Mouse (Mus musculus): ENCODE measurements around the gene Gm49425.
"Not testable (repeated sequence)": the region's sequence is repeated elsewhere in the genome, so short reads cannot be mapped to it uniquely, and the experiment has no call there.

Gm49425 gene

DNA sequence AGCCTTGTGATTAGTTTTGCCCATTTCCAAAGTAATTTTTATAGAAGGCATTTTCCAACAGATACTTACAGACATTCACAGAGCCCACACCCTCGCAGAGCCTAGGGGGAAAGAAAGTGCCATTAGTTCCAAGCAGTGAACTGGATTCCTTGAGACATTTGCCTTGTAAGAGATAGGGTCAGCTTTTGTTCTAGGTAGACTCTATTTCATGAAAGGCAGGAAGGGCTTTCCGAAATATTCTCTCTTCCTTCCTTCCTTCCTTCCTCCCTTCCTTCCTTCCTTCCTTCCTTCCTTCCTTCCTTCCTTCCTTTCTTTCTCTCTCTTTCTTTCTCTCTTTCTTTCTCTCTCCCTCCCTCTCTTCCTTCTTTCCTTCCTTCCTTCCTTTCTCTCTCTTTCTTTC lies at the start of gene Gm49425:
Gene Gm49425 (minus strand): TSS at position 101 of the 400 bp plus-strand sequence.
- DNase-seq (ENCODE audit: low spot score) = not testable (repeated sequence)

DNA sequence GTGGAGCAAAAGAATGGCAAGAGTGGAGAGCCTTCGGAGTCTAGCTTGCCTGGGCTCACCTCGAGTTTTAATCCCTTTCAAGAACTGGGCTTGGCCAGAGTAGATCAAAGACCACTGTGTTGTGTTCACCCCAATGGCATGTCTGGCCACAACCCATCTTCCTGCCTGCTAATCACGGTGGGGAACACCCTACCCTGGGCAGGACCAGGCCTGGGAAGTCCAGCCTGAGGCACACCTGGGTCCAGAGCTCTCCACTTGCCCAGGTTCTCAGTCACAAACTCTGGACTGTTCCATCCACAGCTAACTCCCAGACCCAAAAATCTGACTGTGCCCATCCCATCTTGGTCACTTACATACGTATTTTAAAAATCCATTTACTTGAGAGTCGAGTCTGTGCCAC lies 45.8 kb upstream of the Gm49425 start, which contains the start of gene Krt90:
Gene Krt90 (minus strand): TSS at position 101 of the 400 bp plus-strand sequence.
- no peak for DNase-seq (ENCODE audit: low spot score)

DNA sequence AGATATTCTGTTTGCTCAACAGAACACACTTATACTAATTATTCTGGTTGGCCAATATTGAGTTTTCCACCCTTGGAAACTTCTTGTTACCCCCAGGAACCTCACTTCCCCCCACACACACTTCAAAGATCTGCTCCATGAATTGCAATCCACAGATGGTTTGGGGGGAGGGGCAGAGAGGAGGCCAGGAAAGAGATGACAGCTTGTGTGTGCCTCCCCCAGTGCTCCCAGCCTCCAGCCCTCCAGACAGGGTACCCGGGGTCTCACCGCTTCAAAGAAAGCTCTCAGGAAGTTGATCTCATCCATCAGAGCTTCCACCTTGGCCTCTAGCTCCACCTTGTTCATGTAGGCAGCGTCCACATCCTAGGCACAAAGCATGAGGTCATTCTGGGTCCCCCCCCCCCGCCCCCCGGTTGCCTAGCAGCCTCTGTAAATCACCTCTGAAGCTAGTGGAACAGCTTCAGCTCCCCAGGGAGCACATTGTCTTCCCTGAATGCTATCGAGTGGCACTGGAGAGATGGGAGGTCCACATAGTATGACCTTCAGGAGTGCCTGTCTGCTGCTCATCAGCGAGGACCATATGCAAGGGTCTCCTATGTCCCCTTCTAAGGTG lies 41.1 kb upstream of the Gm49425 start:
- no peak for DNase-seq (ENCODE audit: low spot score)

DNA sequence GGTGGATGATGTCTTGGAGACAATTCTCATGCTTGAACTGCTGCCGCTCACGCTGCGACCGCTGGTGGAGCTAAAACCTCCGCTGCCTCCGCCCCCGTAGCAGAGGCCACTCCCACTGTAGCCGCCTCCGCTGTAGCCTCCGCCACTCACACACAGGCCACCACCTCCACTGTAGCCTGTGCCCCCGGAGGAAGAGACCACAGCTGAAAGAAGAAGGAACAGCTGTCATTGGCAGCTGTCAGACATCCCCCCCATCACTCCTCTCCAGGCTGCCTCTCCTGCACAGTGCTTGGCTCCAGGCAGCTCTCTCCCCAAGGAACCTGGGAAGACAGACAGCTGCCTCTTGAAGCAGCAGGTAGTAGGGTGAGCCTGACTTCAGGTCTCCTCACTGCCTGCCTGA lies 36.1 kb upstream of the Gm49425 start:
- DNase-seq (ENCODE audit: low spot score) = no peak

DNA sequence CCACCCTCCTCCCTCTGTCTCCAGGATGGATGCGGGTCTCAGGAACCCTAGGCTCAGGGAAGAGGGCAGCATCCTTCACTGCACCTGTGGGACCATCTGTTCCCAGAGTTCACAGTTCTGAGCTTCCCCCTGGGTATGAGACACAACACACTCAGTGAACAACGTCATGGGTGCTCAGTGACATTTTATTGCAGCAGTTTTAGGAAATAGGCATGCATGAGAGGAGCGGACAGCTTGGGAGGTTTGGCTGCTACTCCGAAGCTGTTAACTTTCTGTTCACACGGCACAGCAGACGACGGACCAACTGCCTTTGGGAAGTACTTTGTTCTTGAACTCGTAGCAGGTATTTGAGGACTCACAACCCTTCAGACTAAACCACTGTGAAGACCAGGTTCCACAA lies 35.1 kb upstream of the Gm49425 start:
- no peak for DNase-seq (ENCODE audit: low spot score)

DNA sequence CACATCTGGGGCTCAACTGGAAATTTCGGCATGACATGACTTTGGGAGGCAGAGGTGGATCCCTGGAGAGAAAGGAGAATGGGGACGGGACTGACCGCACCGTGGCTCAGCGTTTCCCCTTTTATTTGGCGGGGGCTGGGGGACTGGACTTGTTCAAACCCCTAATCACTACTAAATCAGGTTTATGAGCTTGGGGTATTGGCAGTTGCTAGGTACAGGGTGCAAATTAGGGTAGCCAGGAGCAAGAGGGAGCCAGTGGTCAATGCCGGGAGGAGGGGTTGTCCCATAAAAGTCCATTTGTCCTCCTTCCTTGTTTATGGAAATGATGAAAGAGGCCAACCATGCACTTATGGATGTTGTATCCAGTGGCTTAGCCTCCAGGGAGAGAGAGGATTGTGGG lies 33.5 kb upstream of the Gm49425 start, which contains the start of gene Krt82:
Gene Krt82 (minus strand): TSS at position 101 of the 400 bp plus-strand sequence.
- no peak for DNase-seq (ENCODE audit: low spot score)

DNA sequence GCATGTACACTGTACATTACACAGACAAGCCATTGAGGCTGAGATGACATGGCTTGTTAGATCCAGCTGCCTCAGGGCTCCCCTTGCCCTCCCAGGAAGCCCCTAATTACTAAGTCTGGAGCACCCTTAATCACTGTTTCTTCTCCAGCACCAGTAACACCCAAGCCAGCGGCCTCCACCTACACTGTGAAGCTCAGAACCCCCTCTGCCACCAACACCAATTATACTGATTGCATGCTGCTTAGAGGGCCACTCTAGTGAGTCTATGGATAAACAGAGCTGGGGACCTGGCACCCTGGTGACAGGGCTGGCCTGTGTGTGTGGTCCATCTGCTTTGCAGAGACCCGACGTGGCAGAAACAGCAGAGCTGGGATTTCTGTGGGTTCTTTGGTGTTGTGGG lies 27.4 kb upstream of the Gm49425 start:
- DNase-seq (ENCODE audit: low spot score) = no peak

DNA sequence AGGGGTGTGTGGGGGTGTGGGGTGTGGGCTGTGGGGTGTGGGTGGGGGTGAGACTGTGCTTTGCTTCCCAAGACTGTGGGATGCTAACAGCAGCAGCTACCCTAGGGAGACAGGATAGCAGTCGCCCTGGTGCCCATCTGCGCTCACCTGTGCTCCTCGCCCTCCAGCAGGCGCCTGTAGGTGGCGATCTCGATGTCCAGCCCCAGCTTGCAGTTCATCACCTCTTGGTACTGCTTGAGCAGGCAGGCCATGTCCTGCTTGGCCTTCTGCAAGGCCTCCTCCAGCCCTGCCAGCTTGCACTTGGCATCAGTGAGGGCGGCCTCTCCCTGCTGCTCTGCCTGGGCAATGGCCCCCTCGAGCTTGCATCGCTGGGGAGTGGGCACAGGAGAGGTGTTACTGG lies 25.5 kb upstream of the Gm49425 start:
- DNase-seq (ENCODE audit: low spot score) = no peak

DNA sequence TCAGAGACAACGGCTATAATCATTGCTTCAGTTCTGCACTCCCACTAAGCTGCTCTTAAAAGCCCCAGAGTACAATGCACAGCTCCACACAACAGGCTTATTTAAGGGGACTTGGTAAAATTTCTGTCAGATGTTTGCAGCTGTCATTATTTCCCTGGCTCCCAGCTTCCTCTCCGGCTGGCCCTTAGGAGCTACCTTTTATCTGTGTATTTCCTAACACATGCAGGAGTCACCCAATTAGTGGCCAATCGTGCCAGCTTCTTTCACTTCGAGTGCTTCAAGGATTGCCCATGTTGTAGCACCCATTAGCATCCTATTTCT lies 21.5 kb upstream of the Gm49425 start:
- no peak for DNase-seq (ENCODE audit: low spot score)

DNA sequence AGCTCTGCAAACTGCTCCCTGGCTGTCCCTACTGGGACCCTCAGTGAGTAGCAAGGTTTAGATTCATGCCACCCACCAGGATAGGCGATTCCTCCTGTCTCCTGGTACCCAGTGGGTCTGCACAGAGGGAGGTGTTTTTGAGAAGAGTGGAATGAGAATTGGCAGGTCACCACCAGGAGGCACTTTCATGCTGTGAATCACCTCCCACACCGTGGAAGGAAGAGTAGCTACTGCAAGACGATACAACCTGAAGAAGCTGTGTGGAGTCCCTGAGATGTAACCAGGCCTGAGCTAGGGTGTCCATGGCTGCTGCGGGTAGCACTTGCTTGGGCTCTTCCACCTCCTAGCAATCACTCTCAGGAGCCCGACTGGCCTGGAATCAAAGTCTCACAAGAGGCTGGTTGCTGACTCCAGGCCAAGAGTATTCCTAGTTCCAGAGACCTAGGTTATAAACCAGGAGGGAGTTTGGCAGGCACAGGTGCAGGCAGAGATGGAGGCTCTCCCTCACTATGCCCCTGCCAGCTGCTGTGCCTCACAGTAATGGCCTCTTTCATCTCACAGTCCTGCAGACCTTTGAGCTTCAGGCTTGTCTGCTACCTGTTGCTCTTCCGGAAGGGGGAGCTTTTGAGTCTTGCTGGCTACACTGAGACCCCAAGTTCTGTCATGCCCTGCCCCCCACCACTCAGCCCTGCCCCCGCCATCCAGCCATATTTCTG lies 21.0 kb upstream of the Gm49425 start:
- no peak for DNase-seq (ENCODE audit: low spot score)

DNA sequence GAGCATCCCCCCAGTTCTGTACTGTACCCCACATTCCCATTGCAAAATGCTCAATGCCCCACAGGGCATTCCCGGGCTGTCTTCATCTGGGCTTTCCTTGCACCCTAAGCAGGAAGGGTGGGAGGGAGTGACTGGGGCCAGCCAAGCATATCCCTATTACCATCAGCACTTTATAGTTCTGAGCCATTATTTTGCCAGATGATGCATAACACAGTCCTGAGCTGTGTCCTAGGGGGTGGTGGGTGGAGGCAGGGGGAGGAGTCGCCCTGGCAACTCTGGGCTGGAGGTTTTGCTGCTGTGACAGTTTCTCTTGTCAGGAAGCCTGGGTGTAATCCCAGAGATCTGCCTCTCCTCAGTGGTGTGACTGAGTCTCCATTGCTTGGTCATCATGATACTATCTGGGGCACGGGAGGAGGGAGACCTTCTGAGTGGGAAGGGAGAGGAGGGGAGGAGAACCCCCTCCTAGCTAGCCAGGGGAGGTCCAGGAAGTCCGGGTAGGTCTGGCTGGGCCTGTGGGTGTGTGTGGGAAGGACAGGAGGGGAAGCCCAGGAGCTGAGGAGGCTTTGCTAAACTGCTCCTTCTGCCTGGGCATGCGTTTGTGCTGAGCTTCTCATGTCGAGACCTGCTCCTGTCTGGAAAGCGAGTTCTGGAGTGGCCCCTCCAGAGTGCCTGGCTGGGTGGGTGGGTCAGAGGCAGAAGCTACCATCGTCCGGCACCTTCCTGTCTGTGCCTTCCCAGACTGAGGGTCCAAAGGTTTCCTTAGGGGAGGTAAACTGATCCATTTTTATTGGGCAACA lies 19.2 kb upstream of the Gm49425 start:
- DNase-seq (ENCODE audit: low spot score) = no peak

DNA sequence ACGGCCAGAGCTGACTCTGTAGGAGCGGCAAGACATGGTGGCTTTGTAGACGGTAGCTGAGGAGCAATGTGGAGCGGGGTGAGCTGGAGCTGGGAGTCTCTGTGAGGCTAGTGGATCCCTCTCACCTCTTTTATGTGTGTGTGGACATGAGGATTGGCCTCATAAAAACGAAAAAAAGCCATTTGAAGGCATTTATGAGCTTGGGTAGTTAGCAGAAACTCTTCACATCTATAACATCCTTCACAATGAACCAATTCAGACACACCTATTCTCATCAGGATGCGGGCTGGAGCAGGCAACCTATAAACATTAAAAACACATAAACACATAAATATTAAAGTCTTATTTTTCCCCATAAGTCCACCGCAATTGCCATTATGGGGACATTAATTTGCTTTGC lies 15.7 kb upstream of the Gm49425 start, which contains the start of gene Krt84:
Gene Krt84 (minus strand): TSS at position 101 of the 400 bp plus-strand sequence.
- DNase-seq (ENCODE audit: low spot score) = no peak

DNA sequence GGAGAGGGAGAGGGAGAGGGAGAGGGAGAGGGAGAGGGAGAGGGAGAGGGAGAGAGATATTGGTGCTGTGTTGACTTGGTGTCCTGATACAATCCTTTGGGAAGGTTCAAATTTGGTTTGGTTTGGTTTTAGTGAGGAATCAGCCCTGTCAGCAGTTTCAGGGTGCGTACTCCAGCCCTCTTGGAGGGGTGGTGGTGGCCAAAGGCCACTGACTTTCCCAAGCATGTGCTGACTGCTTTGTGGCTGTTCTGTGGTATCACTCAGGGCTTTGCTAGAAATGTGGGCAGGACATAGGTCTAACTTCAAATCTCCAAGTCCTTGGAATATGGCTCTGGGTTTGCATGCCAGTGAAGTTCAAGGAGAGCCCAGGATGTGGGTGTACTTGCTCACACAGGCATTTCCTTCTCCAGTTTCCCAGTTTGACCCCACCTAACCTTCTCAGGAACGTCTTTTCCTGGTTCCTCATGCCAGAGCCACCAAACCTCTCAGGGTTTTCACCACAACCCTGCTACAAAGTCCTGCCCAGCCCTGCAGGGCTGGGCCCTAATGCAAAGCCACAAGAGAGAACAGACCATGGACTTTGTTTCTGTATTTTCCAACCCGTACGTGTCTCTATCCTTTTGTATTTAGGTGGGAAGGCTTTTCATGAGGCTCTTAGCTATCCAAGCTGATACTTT lies 5.6 kb upstream of the Gm49425 start:
- no peak for DNase-seq (ENCODE audit: low spot score)

DNA sequence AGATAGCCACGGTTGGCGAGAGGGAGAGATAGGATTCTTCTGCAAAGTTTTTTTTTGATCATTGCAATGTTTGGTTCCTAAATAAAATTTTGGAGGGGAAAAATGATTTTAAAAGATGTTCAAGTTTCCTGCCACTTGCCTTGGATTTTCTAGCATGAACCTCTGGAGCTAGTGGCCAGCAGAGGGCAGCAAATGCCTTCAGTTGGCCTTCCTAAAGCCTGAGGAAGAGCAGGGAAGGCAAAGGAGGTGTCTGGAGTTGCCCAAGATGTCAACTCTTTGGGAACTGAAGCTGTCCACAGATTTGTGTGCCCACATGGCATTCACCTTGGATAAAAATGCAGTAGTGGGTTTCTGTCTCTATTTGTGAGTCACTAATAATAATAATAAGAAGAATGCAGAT lies 2.7 kb upstream of the Gm49425 start:
- no peak for DNase-seq (ENCODE audit: low spot score)

DNA sequence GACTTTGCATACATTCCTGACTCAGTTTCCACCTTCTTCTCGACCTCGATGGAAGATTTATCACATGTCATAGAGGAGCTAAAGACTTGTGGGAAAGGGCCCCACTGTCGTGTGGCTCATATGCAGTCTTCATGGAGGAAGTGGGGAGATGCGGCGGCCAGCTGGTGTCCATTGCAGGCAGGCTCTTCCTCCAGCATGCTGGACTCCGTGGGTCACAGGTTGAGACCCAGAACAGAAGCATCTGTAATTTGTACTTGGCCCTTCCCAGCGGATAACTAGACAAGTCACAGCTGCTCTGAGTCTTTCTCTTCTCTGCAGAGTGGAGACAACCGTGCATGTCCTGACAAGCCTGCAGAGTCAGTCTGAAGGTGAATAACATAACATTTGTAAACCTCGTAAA lies 8.8 kb downstream of the Gm49425 start:
- no peak for DNase-seq (ENCODE audit: low spot score)

DNA sequence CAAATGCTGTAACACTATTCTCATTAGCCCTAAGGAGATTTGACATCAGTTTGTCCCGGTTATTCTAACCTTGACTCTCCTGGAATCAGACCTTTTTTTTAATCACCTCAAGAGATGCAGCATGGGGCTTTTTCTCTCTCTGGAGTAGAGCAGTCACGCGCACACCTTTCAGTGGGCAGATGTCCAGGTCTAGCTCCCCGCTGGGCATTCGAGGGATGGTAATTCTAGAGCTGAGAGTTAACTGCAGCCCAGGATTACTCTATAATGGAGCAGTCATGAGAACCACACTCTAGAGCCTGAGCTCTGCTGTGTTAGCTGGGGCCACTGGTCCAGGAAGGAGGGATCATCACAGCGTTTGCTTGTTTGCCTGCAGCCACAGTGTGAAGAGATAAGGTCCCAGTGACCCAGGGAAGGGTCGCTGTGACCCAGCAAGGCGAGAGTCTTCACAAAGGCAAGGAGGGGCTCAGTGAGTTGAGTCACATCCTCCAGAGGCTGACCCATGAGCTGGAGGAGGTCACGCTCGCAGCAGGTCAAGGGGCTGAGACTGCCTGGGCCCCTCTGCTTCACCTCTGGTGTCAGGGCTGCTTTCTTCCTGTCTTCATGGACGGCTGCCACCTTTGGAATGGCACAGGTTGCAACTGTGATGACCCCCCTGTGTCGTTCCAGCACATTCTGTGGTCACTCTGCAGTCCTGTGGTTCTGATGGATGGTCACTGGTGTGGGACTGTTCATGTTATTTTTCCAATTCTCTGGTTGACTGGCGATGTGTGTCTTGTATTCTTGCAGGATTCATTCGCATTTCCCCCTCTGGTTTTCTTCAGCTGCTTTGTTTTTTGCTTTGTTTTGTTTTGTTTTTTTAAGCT lies 9.9 kb downstream of the Gm49425 start:
- no peak for DNase-seq (ENCODE audit: low spot score)

DNA sequence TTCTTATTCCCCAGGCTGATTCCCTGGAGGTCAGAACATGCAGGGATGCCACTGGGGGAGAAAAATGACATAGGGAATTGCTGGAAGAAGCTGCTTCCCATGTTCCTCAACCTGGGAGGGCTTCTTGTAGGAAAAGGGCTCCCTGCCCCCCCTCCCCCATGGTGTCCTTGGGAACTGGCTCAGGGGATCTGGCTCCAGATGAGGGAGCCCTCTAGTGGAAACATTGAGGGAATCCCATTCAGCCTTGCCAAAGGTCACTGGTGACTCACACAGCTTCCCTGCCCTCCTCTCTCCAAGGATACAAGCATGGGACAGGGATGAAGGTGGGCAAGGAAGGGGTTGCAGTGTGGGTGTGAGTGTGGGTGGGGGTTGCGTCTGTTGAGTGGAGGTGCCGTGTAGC lies 19.9 kb downstream of the Gm49425 start:
- DNase-seq (ENCODE audit: low spot score) = no peak

DNA sequence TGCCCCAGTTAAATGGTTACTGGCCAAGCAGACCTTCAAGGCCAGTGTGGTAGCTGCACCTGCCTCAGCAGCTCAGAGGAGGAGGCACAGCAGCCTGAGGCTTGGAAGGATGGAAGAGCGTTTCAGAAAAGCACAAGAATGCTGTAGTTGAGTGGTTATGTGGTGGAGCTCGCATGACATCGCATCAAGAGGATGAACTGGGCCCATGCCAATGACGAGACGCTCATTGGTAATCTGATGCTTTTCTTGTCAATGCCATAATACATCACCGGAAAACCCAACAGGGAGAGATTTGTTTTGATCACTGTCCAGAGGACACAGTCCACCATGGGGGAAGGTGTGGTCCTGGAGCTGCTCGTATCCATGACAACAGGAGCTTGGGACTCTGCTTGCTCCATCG lies 21.8 kb downstream of the Gm49425 start:
- DNase-seq (ENCODE audit: low spot score) = no peak

DNA sequence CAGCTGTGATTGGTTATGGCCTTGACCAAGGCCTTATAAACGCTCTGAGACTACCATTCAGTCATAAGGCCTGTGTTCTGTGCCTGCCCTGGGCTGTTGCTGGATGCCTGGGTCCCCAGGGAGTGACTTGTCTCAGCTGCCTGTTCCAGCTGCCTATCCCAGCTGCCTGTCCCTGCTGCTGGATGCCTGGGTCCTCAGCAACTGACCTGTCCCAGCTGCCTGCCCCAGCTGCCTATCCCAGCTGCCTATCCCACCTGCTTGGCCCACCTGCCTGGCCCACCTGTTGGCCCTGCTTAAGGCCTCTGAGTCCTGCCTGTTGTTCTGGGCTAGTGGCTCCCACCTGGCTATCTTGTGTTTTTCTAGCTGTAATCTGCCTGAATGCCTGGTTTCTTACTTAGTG lies 22.9 kb downstream of the Gm49425 start:
- DNase-seq (ENCODE audit: low spot score) = no peak

DNA sequence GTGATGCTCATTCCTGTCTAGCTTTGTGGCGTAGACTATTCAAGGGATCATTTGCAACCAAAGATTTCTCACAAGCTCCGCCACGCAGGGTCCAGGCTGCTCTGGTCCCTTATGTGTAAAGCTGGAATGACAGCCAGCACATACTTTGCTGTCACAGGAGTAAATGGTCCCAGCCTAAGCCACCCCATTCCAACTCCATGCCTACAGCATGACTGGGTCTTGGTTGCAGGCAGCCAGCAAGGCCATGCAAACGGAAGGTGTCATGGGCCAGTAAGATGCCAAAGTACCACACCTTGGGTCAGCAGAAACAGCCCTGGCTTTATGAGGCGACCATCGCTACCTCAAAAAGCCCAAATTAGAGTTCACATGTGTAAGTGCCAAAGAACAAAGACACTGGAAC lies 23.3 kb downstream of the Gm49425 start:
- no peak for DNase-seq (ENCODE audit: low spot score)

DNA sequence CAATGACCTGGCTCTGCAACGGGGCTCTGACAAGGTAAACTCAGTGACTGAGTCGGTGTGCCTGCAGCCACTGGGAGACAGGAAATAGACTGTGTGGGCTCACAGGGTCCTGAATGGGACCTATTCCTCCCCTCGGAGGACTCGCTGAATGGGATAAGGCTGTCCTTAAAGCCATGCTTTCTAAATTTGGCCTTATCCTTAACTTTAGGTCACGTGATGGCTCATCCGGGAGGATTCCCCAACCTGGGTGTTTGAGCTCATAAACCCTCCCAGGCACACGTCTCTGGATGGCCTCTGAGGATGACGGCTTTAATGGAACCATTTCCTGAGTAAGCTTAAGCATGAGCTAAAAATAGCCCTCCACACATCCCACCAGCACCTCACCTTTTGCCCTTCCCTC lies 24.3 kb downstream of the Gm49425 start:
- no peak for DNase-seq (ENCODE audit: low spot score)

DNA sequence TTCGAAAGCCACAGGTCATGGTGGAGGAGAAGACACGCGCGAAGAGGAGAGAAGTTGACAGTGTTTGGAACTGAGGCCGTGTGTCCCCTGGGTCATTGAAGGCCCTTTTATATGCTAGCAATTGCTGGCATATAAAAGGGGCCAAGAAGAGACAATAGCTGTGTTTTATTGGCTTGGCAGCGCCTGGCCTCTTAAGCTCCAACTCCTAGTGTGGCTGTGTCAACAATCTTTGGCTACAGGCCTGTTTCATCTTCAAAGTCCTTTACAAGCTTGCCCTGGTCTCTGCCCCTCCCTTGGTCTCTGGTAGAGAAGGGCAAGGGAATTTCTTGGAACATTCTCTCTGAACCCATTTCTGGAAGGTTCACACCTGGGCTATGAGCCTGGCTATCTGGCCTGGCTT lies 25.6 kb downstream of the Gm49425 start, which contains the start of gene Krt83:
Gene Krt83 (minus strand): TSS at position 82 of the 400 bp plus-strand sequence.
- DNase-seq (ENCODE audit: low spot score) = no peak

Measured in T-cell, adult 2 months (primary cell).